Mouse (Mus musculus): Measurements from ENCODE around the gene Trim2.

The Trim2 gene

DNA sequence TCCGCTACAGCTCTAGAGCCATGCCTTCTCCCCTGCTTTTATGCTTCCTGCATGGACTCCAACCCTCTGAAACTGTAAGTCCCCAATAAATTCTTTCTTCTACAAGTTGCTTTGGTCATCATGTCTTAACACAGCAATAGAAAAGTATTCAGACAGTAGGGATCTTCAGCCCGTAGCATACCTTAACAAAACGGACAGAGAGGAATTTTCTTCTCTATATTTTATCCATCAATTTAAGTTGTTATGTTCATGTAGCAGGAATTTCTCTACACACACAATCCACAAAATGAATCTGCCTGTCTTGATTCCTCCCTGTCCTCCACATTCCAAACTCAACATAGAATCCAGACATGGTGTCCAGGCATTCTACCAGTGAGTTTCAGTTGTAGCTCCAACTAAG, at the start of gene Trim2:
Gene Trim2, minus strand, starts transcription at position 101 of the 400 bp plus-strand sequence.
- no peak for DNase-seq (ENCODE audit: low spot score)

DNA sequence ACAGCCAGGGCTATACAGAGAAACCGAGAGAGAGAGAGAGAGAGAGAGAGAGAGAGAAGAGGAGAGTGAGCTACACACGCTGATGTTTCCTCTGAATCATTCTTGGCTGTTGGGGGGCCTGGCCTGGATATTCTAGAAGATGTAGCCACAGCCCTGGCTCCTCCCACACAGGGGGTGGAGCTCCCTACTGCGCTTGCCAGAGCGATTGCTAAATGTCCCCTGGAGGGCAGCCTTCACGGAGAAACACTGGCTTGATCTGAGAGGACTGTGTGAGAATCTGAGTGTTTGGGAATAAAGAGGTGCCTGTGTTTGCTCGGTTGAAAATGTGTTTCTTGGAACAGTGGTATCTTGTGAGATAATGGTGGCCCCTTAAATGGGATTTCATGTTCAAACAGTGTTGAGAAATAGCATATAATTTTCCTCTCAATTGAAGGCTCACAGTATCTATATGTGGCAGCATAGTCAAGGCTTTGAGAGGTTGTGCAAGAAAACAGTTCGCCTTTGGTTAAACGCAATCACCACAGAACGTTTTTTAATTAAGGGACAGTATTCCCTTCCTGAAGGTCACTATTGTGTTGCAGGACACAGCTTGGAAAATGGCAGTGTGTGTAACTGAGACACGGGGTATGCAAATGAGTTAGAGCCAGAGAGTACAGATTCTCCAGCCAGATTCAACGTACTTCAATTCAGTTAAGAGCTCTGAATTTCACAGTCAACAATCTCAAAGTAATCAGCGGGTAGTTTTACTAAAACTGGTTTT, 49.4 kb upstream of the Trim2 start:
- peak; percentile 64 for DNase-seq (ENCODE audit: low spot score)

DNA sequence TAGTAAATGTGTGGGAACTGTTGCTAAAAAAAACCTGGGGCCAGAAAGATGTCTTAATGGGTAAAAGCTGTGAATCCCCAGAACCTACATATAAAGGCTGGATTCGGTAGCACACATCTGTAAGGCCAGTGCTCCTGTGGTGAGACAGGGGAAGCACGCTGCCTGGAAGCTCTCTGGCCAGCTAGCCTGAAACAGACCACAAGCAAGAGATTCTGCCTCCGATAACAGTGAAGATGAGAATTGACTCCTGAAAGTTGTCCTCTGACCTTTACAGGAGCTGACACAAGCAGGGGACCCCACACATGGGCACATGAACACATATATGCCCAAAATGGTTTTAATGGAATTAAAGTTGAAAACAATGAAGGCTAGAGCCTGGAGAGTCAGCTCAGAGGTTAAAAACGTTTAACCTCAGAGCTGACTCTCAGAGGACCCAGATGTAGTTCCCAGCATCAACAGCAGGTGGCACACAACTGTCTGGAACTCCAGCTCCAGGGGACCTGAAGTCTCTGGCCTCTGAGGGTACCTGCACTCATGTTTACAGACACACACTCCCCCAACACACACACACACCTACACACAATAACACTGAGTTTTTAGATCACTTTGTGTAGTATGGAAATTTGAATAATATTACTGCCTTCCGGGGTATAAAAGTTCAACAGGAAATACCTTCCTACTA, 45.8 kb upstream of the Trim2 start:
- peak; percentile 82 for DNase-seq (ENCODE audit: low spot score)

DNA sequence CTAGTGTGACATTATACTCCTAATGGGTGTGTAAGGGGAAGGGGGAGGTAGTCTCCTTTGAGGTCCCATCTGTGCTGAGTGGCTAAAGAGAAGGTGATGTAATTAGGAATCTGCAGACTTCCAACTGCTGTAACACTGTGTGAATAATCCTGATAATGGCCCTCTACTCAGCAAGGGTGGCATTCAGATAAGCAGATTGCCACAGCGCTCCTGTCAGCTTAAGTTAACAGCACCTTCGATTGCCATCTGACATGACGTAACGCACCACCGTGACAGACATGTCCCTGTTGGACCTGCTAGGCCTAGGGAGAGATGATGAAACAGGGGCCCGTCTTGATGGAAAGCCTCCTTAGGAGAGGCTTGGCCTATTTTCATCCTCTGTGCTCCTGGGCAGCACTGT, 43.6 kb upstream of the Trim2 start:
- DNase-seq (ENCODE audit: low spot score) = no peak

DNA sequence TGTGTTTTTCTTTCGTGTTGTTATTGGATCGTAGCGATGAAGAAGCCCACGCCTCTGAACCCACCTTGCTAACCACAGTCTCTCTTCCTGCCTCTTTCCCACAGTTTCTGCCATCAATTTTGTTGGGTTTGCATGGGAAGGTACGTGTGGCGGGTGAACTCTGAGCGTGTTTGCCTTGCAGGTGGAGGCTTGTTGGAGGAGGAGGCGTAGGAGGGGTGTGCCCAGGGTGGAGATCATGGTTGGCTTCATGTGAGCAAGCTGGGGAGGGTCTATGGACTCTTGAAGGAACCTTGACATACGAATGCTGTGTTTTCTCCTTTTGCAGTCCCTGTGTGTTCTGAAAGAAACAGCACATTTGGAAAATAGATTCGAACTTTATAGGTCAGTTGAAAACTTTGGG, 43.1 kb upstream of the Trim2 start:
- no peak for DNase-seq (ENCODE audit: low spot score)

DNA sequence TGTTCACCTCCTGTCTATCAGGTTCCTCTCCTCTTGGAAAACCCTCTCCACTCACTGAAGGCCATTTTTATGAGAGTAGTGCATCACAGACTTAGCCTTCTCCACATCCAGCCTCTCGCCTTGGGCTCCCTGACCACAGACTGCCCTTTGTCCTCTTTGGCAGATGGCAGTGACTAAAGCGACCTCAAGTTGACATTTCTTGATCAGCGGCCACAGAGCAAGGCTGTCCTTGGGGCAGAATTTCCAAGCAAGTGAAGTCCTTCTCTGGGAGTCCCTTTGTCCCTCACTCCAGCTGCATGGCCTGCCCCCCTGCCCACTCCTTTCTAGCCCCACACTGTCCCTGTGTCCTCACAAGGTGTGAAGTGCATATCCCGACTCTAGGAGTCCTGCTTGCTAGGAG, 40.7 kb upstream of the Trim2 start:
- DNase-seq (ENCODE audit: low spot score) = no peak

DNA sequence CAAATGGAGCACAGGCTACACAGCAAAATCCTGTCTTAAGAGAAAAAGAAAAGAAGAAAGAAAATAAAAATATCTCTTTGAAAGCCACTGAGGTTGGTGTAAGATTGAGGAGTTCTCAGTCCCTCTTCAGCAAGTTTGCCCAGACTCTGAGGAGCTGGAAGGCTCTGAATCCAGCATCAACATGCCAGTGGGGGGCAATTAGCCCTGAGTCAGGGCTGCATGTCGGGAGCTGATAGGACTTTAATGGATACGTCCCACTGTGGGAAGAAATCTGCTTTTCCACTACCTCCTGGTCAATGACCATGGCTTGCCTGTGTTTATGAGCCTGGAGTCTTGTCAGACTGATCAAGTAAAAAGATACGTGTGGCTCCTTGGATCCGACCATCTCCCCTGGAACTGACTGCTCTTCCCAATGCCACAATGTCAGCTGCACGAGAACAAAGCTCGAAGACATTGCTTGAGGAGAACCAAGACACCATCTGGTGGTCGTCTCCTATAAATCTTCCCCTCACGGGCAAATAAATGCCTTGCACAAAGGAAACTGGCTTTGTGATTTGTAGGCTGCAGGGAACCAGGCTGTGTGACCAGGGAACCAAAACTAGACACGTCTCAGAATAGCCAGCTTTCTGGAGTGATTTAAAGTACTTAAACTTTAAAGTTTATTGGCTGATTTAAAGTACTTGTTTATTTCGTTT, 39.9 kb upstream of the Trim2 start:
- no peak for DNase-seq (ENCODE audit: low spot score)

DNA sequence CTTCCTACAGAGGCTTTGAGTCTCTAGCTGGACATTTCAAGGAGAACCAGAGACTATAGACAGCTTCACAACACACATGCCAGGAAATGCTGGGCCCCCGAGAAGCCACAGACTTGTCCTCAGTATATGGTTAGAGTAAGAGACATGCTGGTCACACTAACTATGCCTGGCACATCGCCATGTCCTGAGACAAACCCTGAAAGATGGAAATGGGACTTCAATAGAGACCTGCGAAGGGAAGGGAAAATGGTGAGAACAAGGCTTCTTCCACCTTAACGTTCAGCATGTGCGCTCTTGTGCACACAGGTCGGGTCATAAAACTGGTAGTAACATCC, 38.9 kb upstream of the Trim2 start:
- DNase-seq (ENCODE audit: low spot score) = no peak

DNA sequence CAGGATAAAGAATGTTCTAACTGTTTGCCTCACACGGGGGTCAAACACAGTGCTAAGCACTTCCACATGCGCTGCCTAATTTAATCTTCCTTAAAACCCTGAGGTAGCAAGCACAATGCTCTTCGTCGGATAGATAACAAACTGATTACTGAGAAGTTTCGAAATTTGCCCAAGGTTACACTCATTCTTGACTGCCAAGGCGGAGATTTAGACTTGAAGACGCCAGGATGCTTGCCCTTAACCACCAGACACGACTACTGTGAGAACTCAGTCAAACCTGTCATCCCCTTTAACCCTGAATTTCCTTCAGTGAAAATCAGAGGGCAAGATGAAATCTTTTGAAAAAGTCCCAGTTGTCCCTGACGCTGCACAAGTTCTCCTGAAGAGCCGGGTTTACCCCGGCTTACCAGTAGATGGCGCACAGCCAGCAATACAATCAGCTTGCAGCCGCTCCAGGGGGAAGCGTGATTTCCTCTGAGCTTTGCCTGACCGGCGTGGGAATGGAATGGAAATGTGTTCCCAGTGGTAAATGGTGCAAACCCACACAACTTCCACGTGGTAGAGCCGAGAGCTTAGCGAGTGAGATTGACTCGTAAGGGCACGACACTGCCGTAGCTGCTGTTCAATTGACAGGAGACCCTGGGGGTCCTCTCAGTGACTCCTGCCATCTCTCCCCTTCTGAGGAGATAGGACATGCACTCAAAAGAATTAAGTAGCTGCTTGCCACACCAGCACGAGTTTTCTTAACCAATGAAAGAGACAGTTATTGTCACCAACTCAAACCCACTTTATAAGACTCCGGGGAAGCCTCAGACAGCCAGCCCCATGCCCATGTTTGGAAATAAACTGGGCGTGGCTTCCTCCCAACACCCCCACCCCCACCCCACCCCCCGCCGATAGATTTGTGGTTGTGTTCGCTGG, 38.3 kb upstream of the Trim2 start:
- peak; percentile 79 for DNase-seq (ENCODE audit: low spot score)

DNA sequence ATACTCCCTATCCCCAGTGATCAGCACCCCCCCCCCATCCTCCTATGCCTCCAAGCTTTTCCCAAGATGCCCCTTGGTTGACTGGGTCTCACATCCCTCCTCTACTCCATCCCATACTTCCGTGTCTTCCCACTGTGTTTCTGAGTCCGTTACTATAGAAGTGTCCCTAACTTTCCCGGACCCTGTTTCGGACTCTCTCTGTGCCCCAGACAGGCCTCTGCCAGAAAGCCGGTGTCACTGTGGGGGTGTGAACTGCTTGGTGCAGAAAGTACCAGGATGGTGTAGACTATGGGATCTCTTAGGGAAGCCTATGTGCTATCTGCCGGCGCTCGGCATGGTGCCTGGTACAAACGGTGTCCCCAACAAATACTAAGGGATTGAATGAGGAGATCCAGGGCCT, 36.4 kb upstream of the Trim2 start:
- no peak for DNase-seq (ENCODE audit: low spot score)

DNA sequence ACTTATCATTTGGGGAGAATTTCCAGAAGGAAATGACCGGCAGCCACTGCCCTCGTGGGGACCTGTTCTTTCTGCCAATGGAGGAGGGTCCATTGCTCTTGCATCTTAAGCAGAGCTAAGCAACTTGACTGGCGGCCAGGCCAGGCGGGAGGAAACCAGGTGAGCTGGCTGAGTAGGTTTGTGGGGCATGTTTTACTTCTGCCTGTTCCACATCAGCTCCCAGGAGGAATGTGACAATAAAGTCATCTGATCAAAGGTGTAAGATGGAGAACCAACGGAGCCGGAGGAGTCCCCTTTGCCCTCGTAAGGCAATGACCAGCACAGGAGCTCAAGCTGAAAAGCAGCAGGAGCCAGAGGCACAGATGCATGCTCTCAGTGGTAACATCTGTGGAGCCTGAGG, 35.1 kb upstream of the Trim2 start:
- no peak for DNase-seq (ENCODE audit: low spot score)

DNA sequence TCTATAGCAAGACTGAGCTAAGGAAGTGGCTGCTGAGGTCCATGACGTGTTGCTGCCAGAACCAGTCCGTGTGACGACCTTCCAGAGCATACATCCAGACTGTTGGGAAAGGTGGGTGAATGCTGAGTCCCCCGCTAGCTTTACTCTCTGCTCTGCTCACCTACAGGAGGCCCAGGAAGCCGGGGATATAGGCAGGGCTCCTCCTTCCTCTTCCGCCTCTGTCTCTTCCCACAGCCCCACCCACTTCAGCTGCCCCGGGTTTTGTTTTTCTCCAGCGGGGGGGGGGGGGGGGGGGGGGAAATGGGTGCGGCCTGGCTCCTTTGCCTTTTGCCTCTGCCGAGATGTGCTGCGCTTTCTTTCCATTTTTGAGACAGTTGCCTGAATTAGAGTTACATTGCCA, 30.9 kb upstream of the Trim2 start:
- DNase-seq (ENCODE audit: low spot score) = no peak

DNA sequence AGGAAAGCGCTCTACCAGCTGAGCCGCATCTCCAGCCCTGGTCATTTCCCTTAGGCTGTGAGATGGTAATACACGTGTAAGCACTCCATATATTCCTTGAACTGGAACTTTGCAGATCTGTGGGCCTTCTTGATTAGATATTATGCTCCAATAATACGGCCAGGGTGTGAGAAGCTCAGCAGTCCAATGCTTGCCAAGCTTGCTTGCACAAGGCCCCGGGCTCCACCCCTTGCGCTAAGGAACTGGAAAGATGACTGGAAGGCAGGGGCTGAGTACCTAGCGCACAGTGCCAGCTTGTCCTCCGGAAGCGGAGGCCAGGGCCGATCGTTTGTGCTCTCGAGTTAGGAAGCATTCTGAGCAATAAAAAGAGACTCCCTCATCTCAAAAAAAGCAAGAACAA, 29.7 kb upstream of the Trim2 start:
- DNase-seq (ENCODE audit: low spot score) = no peak

DNA sequence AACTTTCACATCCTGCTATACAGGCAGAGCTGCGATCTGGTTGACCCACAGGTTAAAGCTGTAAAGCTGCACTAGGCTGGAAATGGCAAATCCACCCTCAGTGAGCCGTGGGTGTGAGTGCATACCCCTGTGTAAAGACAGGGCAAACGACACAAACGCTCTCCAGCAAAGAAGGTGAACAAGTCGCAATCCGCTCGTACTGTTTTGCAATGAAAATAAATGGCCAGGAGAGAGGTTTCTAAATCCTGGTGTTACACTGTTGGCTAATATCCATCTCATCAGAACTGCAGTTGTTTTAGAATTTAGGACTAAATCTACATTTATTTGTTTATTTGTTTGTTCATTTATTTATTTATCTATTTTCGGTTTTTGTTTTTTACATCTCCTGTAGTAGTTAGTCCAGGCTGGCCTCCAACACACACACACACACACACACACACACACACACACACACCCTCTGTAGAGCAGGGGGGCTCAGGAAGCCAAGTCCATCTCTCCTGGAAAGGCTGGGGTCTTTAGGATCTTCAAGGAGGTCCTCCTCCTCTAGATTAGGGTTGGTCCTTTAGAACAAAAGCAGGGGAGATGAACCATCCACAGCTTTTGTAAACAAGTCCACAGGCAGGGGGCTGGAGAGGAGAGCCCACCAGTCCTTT, 28.9 kb upstream of the Trim2 start:
- DNase-seq (ENCODE audit: low spot score) = no peak

DNA sequence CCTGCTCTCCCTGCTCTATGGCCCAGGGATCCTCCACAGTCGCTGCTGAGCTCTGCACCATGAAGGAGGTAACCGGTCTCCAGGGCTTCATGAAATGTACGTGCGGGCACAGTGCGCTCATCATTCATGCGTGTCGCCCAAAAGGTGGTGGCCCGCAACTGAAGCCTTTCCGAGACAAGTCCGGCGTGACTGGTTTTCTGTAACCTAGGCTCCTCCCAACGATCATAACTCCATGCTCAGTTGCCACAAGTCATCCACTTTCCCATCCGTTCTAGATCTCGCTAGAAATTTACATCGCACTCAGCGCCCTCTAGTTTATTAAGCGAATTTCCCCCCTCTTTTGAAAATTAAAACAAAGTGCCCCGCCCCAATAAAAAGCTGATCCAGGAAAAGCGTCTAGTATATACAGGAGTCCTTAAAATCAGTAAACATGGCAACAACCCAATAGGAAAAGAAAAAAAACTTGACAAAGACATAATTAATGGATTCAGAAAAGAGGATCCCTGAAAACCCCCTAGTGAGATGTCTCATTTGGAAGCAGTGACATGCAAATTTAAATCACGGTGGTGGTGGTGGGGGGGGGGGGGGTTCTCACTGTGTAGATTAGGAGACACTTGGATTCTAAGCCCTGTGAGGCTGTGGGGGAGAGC, 28.2 kb upstream of the Trim2 start:
- no peak for DNase-seq (ENCODE audit: low spot score)

DNA sequence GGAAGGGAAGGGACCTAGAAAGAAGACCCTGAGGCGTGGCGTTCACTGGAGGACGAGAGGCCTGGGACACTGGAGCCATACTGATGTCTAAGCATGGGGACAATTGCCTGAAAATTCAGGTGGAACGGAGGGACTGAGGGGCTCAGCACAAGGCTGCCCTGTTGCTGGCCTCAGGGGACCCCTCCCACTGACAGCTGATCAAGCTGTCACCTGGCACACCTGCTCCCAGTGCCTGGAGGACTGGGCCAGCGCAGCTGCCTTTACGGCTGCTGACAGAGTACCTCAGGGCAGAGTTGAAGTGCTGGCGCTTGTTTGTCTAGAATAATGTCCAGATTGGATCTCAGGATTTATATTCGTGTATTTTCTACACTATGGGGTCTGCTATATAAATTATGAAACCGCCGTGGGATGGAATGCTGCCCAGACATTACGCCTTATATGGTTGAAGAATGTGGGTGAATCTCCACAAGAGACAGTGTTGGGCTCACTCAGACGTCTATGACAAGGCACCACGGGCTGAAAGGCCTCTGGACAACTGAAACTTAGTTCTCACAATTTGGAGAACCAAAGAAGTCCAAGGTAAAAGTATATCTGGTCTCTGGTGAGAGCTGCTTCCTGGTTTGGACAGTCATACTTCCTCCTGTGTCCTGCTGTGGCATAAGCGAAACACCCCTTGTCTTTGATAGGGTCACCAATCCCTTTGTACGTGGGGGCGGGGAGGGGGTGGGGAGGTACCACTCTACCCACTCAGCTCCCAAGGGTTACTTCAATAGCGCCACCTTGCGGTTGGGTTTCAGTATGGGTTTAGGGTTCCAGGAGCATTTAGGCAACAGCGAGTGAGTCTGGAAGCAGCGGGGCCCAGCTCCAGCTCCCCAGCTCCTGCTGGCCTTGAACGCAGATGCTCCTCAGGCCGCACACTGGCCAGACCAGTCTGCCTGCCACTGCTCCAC, 27.0 kb upstream of the Trim2 start:
- DNase-seq (ENCODE audit: low spot score) = peak; percentile 69

DNA sequence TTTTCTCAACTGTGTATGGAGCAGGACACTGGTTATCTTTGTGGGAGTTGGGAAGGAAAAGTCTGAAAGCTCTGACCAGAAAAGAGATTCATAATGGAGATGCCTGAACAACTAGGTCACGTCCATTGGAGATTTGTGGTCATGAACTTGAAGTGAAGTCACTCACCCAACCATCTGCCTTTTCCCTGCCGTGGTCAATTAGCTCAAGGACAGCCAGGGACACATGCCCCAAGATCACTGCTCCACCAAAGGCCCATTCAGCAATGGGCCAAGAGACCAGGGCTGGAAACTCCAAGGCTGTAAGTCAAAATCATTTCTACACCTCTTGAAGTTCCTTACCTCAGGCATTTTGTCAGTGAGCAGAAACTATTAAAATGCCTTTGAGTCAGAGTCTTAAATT, 23.5 kb upstream of the Trim2 start:
- DNase-seq (ENCODE audit: low spot score) = no peak

DNA sequence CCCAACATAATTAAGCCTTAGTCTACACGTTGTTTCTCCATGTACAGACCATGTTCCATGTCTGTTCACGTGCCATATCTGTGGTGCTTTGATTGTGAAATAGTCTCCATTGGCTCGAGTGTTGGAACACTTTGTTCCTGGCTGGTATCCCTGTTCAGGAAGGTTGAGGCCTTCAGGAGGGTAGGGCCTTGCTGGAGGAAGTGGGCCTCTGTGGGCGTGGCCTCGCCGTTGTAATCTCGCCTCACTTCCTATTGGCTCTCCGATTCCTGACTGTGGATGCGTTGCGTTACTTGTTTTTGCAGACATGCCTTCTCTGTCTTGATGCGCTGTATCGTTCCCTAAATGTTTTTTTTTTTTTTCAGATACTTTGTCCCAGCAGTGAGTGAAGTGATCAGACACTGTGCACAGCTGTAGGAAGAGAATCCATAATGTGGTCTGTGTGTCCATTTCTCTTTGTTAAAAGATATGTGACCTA, 18.3 kb upstream of the Trim2 start:
- DNase-seq (ENCODE audit: low spot score) = no peak

DNA sequence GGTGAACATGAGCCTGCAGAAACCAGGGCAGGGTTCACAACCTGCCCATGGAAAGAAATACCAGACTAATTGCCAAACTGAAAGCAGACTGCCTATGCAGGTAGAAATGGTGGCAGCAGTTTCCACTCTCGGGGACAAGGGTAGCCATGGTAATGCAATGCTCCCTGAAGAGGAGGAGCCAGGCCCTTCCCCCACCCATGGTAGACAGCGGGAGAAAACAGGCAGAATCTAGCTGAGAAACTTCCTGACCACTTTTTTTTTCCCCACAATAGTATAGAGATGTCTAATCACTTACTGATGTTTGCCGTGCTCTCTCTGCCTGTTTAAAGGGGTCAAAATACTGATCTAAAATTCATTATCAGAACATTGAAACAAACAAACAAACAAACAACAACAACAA, 17.8 kb upstream of the Trim2 start:
- DNase-seq (ENCODE audit: low spot score) = no peak

DNA sequence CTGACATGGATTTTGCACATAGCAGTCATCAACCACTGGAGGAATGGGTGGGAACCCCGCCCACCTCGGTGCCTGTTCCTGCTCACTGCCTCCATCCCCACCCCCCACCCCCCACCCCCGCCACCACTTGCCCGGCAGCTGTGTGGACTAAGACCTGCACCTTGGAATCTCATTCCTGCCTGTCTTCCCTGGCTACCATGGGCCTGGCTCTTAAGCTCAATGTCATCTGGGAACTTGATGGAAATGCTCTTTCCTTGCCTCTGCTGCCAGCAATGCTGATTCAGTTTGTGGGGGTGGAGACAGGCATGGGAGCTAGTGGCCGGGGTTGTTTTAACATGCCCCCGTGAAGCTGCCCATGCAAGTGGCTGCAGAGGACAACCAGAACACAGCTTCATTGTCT, 17.3 kb upstream of the Trim2 start:
- DNase-seq (ENCODE audit: low spot score) = no peak

Measured in urinary bladder, postnatal 25 days (tissue).